Mouse (Mus musculus): ENCODE measurements around the gene Vmn1r89. TPM values are rescaled to one million over a fixed set of nuclear protein-coding genes. Genes with fewer than 3 reads are reported as not detected.

Gene Vmn1r89
- polyA plus RNA-seq (2012; rRNA removed) = not detected in 2 replicates

GRCm38 (mm10) chr7:13212720-13213119, at the start of gene Vmn1r89:
Gene Vmn1r89 (plus strand): TSS chr7:13213020.
- H3K36me3 ChIP-seq (ENCODE audit: control insufficient read depth, insufficient read depth, low read length) = no peaks in the 10 kb centered on the region
- H3K27me3 ChIP-seq (ENCODE audit: control insufficient read depth, insufficient read depth, low read length) = no peaks in the 10 kb centered on the region
- no peaks in the 10 kb centered on the region for H3K4me1 ChIP-seq (ENCODE audit: control insufficient read depth, insufficient read depth, insufficient read length, low read length)
- H3K4me3 ChIP-seq (ENCODE audit: low read depth, low read length) = no peak within 1 kb of the TSS
- TF ChIP-seq POLR2A (IDR thresholded peaks at IDR 0.05; ENCODE audit: low read depth, low read length) = no peak
- TF ChIP-seq CTCF (IDR thresholded peaks at IDR 0.05; ENCODE audit: extremely low read depth, insufficient read length, insufficient replicate concordance, low read depth, low read length) = no peak
- no peak within 1 kb of the TSS for H3K27ac ChIP-seq (ENCODE audit: insufficient read depth, low read depth, low read length)

GRCm38 (mm10) chr7:13260746-13261700, 48.2 kb downstream of the Vmn1r89 start:
- TF ChIP-seq CTCF (IDR thresholded peaks at IDR 0.05; ENCODE audit: extremely low read depth, insufficient read length, insufficient replicate concordance, low read depth, low read length) = no peak
- TF ChIP-seq POLR2A (IDR thresholded peaks at IDR 0.05; ENCODE audit: low read depth, low read length) = no peak
- WGBS = 48% methylated on average over 50 of the region's 50 CpGs
- H3K27me3 ChIP-seq (ENCODE audit: control insufficient read depth, insufficient read depth, low read length) = no peaks in the 10 kb centered on the region
- no peaks in the 10 kb centered on the region for H3K4me1 ChIP-seq (ENCODE audit: control insufficient read depth, insufficient read depth, insufficient read length, low read length)
- H3K27ac ChIP-seq (ENCODE audit: insufficient read depth, low read depth, low read length) = no peak overlapping the region
- no peak overlapping the region for H3K4me3 ChIP-seq (ENCODE audit: low read depth, low read length)
- no peaks in the 10 kb centered on the region for H3K36me3 ChIP-seq (ENCODE audit: control insufficient read depth, insufficient read depth, low read length)

GRCm38 (mm10) chr7:13263851-13264250, 51.0 kb downstream of the Vmn1r89 start:
- Histone ChIP-seq H3K36me3 (ENCODE audit: control insufficient read depth, insufficient read depth, low read length) (no peaks in the 10 kb centered on the region), H3K27me3 (ENCODE audit: control insufficient read depth, insufficient read depth, low read length) (no peaks in the 10 kb centered on the region), H3K27ac (ENCODE audit: insufficient read depth, low read depth, low read length) (no peak overlapping the region), H3K4me3 (ENCODE audit: low read depth, low read length) (no peak overlapping the region), H3K4me1 (ENCODE audit: control insufficient read depth, insufficient read depth, insufficient read length, low read length) (no peaks in the 10 kb centered on the region)
- TF ChIP-seq POLR2A (IDR thresholded peaks at IDR 0.05; ENCODE audit: low read depth, low read length) (no peak), CTCF (IDR thresholded peaks at IDR 0.05; ENCODE audit: extremely low read depth, insufficient read length, insufficient replicate concordance, low read depth, low read length) (no peak)
- 86% methylated on average over 5 of the region's 5 CpGs for WGBS

GRCm38 (mm10) chr7:13264396-13264795, 51.6 kb downstream of the Vmn1r89 start:
- Histone ChIP-seq H3K27ac (ENCODE audit: insufficient read depth, low read depth, low read length) (no peak overlapping the region), H3K4me3 (ENCODE audit: low read depth, low read length) (no peak overlapping the region), H3K36me3 (ENCODE audit: control insufficient read depth, insufficient read depth, low read length) (no peaks in the 10 kb centered on the region), H3K4me1 (ENCODE audit: control insufficient read depth, insufficient read depth, insufficient read length, low read length) (no peaks in the 10 kb centered on the region), H3K27me3 (ENCODE audit: control insufficient read depth, insufficient read depth, low read length) (no peaks in the 10 kb centered on the region)
- 61% methylated on average over 2 of the region's 2 CpGs for WGBS
- TF ChIP-seq POLR2A (IDR thresholded peaks at IDR 0.05; ENCODE audit: low read depth, low read length) = no peak
- TF ChIP-seq CTCF (IDR thresholded peaks at IDR 0.05; ENCODE audit: extremely low read depth, insufficient read length, insufficient replicate concordance, low read depth, low read length) = no peak

GRCm38 (mm10) chr7:13268749-13269260, 56.0 kb downstream of the Vmn1r89 start:
- 88% methylated on average over 4 of the region's 4 CpGs for WGBS
- no peaks in the 10 kb centered on the region for H3K4me1 ChIP-seq (ENCODE audit: control insufficient read depth, insufficient read depth, insufficient read length, low read length)
- H3K27ac ChIP-seq (ENCODE audit: insufficient read depth, low read depth, low read length) = no peak overlapping the region
- no peaks in the 10 kb centered on the region for H3K36me3 ChIP-seq (ENCODE audit: control insufficient read depth, insufficient read depth, low read length)
- H3K4me3 ChIP-seq (ENCODE audit: low read depth, low read length) = no peak overlapping the region
- TF ChIP-seq CTCF (IDR thresholded peaks at IDR 0.05; ENCODE audit: extremely low read depth, insufficient read length, insufficient replicate concordance, low read depth, low read length) (no peak), POLR2A (IDR thresholded peaks at IDR 0.05; ENCODE audit: low read depth, low read length) (no peak)
- H3K27me3 ChIP-seq (ENCODE audit: control insufficient read depth, insufficient read depth, low read length) = no peaks in the 10 kb centered on the region

- Histone ChIP-seq H3K4me1 (ENCODE audit: control insufficient read depth, insufficient read depth, insufficient read length, low read length) (no peaks in the 10 kb centered on the region), H3K27ac (ENCODE audit: insufficient read depth, low read depth, low read length) (no peak overlapping the region), H3K4me3 (ENCODE audit: low read depth, low read length) (no peak overlapping the region), H3K27me3 (ENCODE audit: control insufficient read depth, insufficient read depth, low read length) (no peaks in the 10 kb centered on the region), H3K36me3 (ENCODE audit: control insufficient read depth, insufficient read depth, low read length) (no peaks in the 10 kb centered on the region)
- no peak for TF ChIP-seq CTCF (IDR thresholded peaks at IDR 0.05; ENCODE audit: extremely low read depth, insufficient read length, insufficient replicate concordance, low read depth, low read length)
- 82% methylated on average over 11 of the region's 11 CpGs for WGBS
Measured at GRCm38 (mm10) chr7:13269394-13269793, 56.6 kb downstream of the Vmn1r89 start.

Other genes with a start within 250 kb of the Vmn1r89 start
- 3.1 and 3.5 TPM in 2 replicates for gene Zfp324, start 247.2 kb upstream of the Vmn1r89 start, polyA plus RNA-seq (2012; rRNA removed)
- 1.2 and 1.8 TPM in 2 replicates for gene Zfp446, start 235.2 kb upstream of the Vmn1r89 start, polyA plus RNA-seq (2012; rRNA removed)
- 0.19 TPM in 1 of 2 replicates, not detected in the other for gene Slc27a5, start 214.8 kb upstream of the Vmn1r89 start, polyA plus RNA-seq (2012; rRNA removed)
- gene Trim28, start 213.9 kb upstream of the Vmn1r89 start, polyA plus RNA-seq (2012; rRNA removed) = 101 and 195 TPM in 2 replicates
- gene Zbtb45, start 203.0 kb upstream of the Vmn1r89 start, polyA plus RNA-seq (2012; rRNA removed) = 22.1 and 46.2 TPM in 2 replicates
- 58.3 and 102 TPM in 2 replicates for gene Chmp2a, start 178.2 kb upstream of the Vmn1r89 start, polyA plus RNA-seq (2012; rRNA removed)
- 56.0 and 93.7 TPM in 2 replicates for gene Ube2m, start 174.7 kb upstream of the Vmn1r89 start, polyA plus RNA-seq (2012; rRNA removed)
- gene Mzf1, start 158.3 kb upstream of the Vmn1r89 start, polyA plus RNA-seq (2012; rRNA removed) = 0.66 and 0.95 TPM in 2 replicates
- gene Vmn1r85, start 117.8 kb upstream of the Vmn1r89 start, polyA plus RNA-seq (2012; rRNA removed) = not detected in 2 replicates
- not detected in 2 replicates for gene Vmn1r86, start 93.1 kb upstream of the Vmn1r89 start, polyA plus RNA-seq (2012; rRNA removed)
- gene Vmn1r87, start 72.9 kb upstream of the Vmn1r89 start, polyA plus RNA-seq (2012; rRNA removed) = not detected in 2 replicates
- gene Vmn1r88, start 53.5 kb upstream of the Vmn1r89 start, polyA plus RNA-seq (2012; rRNA removed) = not detected in 2 replicates
- gene Lig1, start 64.3 kb downstream of the Vmn1r89 start, polyA plus RNA-seq (2012; rRNA removed) = 4.0 and 10.1 TPM in 2 replicates
- 1.7 and 2.4 TPM in 2 replicates for gene Zswim9, start 65.7 kb downstream of the Vmn1r89 start, polyA plus RNA-seq (2012; rRNA removed)
- gene Pla2g4c, start 111.6 kb downstream of the Vmn1r89 start, polyA plus RNA-seq (2012; rRNA removed) = 0.61 and 4.5 TPM in 2 replicates
- gene Cabp5, start 185.1 kb downstream of the Vmn1r89 start, polyA plus RNA-seq (2012; rRNA removed) = not detected in 2 replicates
- not detected in 2 replicates for gene Bsph1, start 237.8 kb downstream of the Vmn1r89 start, polyA plus RNA-seq (2012; rRNA removed)

All from small intestine, adult 2 months (tissue).